Mouse (Mus musculus): ENCODE data around the gene Kank4. TPM values are rescaled to one million over a fixed set of nuclear protein-coding genes. Genes with fewer than 3 reads are reported as not detected.

The Kank4 gene
- 5.9 and 6.7 TPM in 2 replicates for polyA plus RNA-seq (2014; fragmentation: Nextera tagmentation; extraction: Ambion mirVana)

- 0 out of 2 replicates have a peak, but pooled peaks cover 3% of the 10 kb centered on the region for H3K36me3 ChIP-seq (ENCODE audit: insufficient read depth)
- ATAC-seq (ENCODE audit: insufficient read depth), result peak; percentile 89
- H3K9ac ChIP-seq, result peak within 1 kb of the TSS; percentile 85
- H3K4me2 ChIP-seq, result peak within 1 kb of the TSS; percentile 92
- H3K27me3 ChIP-seq (ENCODE audit: insufficient read depth, low read length), result 0 out of 2 replicates have a peak, but pooled peaks cover 6% of the 10 kb centered on the region
- peak; percentile 94 for DNase-seq
- H3K9me3 ChIP-seq (ENCODE audit: low read depth, low read length), result no peaks in the 10 kb centered on the region
- H3K4me3 ChIP-seq (ENCODE audit: low read depth, low read length), result peak within 1 kb of the TSS; percentile 78
- TF ChIP-seq CTCF (IDR thresholded peaks at IDR 0.05; ENCODE audit: low read depth), result no peak
- peak within 1 kb of the TSS; percentile 79 for H3K27ac ChIP-seq (ENCODE audit: low read depth)
- WGBS, result under 1% methylated on average over 72 of the region's 72 CpGs
- peaks cover 14% of the 10 kb centered on the region; the same call in 1 of the 2 replicates for H3K4me1 ChIP-seq (ENCODE audit: insufficient read depth)
Observed at GRCm38 (mm10) chr4:98817184-98817911, at the start of gene Kank4. TSS of gene Kank4 (minus strand) at chr4:98817537.

- WGBS, result 61% methylated on average over 14 of the region's 14 CpGs
Observed at GRCm38 (mm10) chr4:98865386-98866237, 48.3 kb upstream of the Kank4 start.

GRCm38 (mm10) chr4:98864546-98864945 lies 47.2 kb upstream of the Kank4 start:
- no peak for DNase-seq
- TF ChIP-seq CTCF (IDR thresholded peaks at IDR 0.05; ENCODE audit: low read depth), result no peak
- Histone ChIP-seq H3K4me3 (ENCODE audit: low read depth, low read length) (no peak overlapping the region), H3K36me3 (ENCODE audit: insufficient read depth) (no peaks in the 10 kb centered on the region), H3K4me1 (ENCODE audit: insufficient read depth) (no peaks in the 10 kb centered on the region), H3K9ac (no peak overlapping the region), H3K9me3 (ENCODE audit: low read depth, low read length) (peaks cover 6% of the 10 kb centered on the region; the same call in 1 of the 2 replicates), H3K27me3 (ENCODE audit: insufficient read depth, low read length) (no peaks in the 10 kb centered on the region), H3K27ac (ENCODE audit: low read depth) (no peak overlapping the region), H3K4me2 (no peak overlapping the region)
- 83% methylated on average over 3 of the region's 3 CpGs for whole genome bisulfite sequencing
- ATAC-seq (ENCODE audit: insufficient read depth), result no peak

More at GRCm38 (mm10) chr4:98865386-98866237, 48.3 kb upstream of the Kank4 start:
- Histone ChIP-seq H3K4me2 (no peak overlapping the region), H3K4me1 (ENCODE audit: insufficient read depth) (no peaks in the 10 kb centered on the region), H3K4me3 (ENCODE audit: low read depth, low read length) (no peak overlapping the region), H3K27ac (ENCODE audit: low read depth) (0 out of 2 replicates have a peak overlapping the region, but pooled peaks have one; percentile 9), H3K9me3 (ENCODE audit: low read depth, low read length) (peaks cover 6% of the 10 kb centered on the region; the same call in 1 of the 2 replicates), H3K27me3 (ENCODE audit: insufficient read depth, low read length) (no peaks in the 10 kb centered on the region), H3K36me3 (ENCODE audit: insufficient read depth) (no peaks in the 10 kb centered on the region), H3K9ac (no peak overlapping the region)
- TF ChIP-seq CTCF (IDR thresholded peaks at IDR 0.05; ENCODE audit: low read depth), result no peak
- ATAC-seq (ENCODE audit: insufficient read depth) (peak; percentile 25; the same call in 1 of the 2 replicates), DNase-seq (peak; percentile 74)

- H3K9ac ChIP-seq, result no peak overlapping the region
- no peak for ATAC-seq (ENCODE audit: insufficient read depth)
- WGBS, result 36% methylated on average over 1 of the region's 2 CpGs
- no peak overlapping the region for H3K4me2 ChIP-seq
- DNase-seq, result no peak
- H3K4me1 ChIP-seq (ENCODE audit: insufficient read depth), result no peaks in the 10 kb centered on the region
- no peaks in the 10 kb centered on the region for H3K36me3 ChIP-seq (ENCODE audit: insufficient read depth)
- TF ChIP-seq CTCF (IDR thresholded peaks at IDR 0.05; ENCODE audit: low read depth), result no peak
- H3K27me3 ChIP-seq (ENCODE audit: insufficient read depth, low read length), result no peaks in the 10 kb centered on the region
- H3K4me3 ChIP-seq (ENCODE audit: low read depth, low read length), result no peak overlapping the region
- peaks cover 6% of the 10 kb centered on the region; the same call in 1 of the 2 replicates for H3K9me3 ChIP-seq (ENCODE audit: low read depth, low read length)
- H3K27ac ChIP-seq (ENCODE audit: low read depth), result no peak overlapping the region
Observed at GRCm38 (mm10) chr4:98864094-98864493, 46.8 kb upstream of the Kank4 start.

GRCm38 (mm10) chr4:98863451-98863850 lies 46.1 kb upstream of the Kank4 start:
- Histone ChIP-seq H3K27me3 (ENCODE audit: insufficient read depth, low read length) (no peaks in the 10 kb centered on the region), H3K9me3 (ENCODE audit: low read depth, low read length) (peaks cover 6% of the 10 kb centered on the region; the same call in 1 of the 2 replicates), H3K4me2 (no peak overlapping the region), H3K4me3 (ENCODE audit: low read depth, low read length) (no peak overlapping the region), H3K4me1 (ENCODE audit: insufficient read depth) (no peaks in the 10 kb centered on the region), H3K9ac (no peak overlapping the region), H3K36me3 (ENCODE audit: insufficient read depth) (no peaks in the 10 kb centered on the region), H3K27ac (ENCODE audit: low read depth) (no peak overlapping the region)
- no peak for TF ChIP-seq CTCF (IDR thresholded peaks at IDR 0.05; ENCODE audit: low read depth)
- 86% methylated on average over 2 of the region's 2 CpGs for WGBS
- DNase-seq (no peak), ATAC-seq (ENCODE audit: insufficient read depth) (no peak)

- Histone ChIP-seq H3K9me3 (ENCODE audit: low read depth, low read length) (no peaks in the 10 kb centered on the region), H3K9ac (no peak overlapping the region), H3K27ac (ENCODE audit: low read depth) (peak overlapping the region; percentile 38), H3K4me1 (ENCODE audit: insufficient read depth) (peaks cover 7% of the 10 kb centered on the region; the same call in 1 of the 2 replicates), H3K4me2 (0 out of 2 replicates have a peak overlapping the region, but pooled peaks have one; percentile 5), H3K36me3 (ENCODE audit: insufficient read depth) (no peaks in the 10 kb centered on the region), H3K4me3 (ENCODE audit: low read depth, low read length) (no peak overlapping the region), H3K27me3 (ENCODE audit: insufficient read depth, low read length) (no peaks in the 10 kb centered on the region)
- ATAC-seq (ENCODE audit: insufficient read depth) (no peak), DNase-seq (peak; percentile 67)
- no peak for TF ChIP-seq CTCF (IDR thresholded peaks at IDR 0.05; ENCODE audit: low read depth)
- 39% methylated on average over 4 of the region's 4 CpGs for WGBS
Observed at GRCm38 (mm10) chr4:98858151-98858855, 41.0 kb upstream of the Kank4 start.

Measured in lung, embryonic 14.5 days (tissue).